Mouse (Mus musculus) monocyte, adult 5-6 weeks (primary cell): ENCODE measurements at regions not wholly inside any gene's neighbourhood (a gene's known extent, or its start where the extent isn't known, plus 50 kb on each side); places are given as distances from the start of the nearest gene placed in this dataset.

ENCODE experiments used
- ATAC-seq: fragments of 153-309, 156-312 bp; replicated peaks from 2 replicates; pipeline ENCODE4 v1.8.0; 2017; ENCODE audit warnings: mild to moderate bottlenecking; ENCODE audit not compliant: low TSS enrichment, insufficient number of reproducible peaks, severe bottlenecking, poor library complexity, low FRiP score

DNA sequence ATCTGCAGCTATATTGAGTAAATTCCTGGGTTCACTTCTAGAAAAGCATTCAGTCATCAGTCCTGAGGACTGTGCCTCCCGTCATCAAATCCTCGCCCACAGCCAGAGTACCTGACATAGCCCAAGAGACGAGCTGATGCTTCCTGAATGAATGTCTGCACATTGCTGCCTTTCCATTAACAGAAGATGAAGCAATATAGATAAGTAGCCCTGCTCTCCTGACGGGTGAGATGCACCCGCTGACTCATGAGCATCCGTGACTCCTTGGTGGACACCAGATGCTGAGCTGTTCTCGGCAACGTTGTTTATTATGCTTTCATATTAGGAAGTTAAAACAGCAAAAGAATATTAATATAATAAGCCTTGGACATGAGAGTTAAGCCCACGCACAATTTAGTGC is 99.9 kb downstream of the Btc start:
- ATAC-seq: no peak

DNA sequence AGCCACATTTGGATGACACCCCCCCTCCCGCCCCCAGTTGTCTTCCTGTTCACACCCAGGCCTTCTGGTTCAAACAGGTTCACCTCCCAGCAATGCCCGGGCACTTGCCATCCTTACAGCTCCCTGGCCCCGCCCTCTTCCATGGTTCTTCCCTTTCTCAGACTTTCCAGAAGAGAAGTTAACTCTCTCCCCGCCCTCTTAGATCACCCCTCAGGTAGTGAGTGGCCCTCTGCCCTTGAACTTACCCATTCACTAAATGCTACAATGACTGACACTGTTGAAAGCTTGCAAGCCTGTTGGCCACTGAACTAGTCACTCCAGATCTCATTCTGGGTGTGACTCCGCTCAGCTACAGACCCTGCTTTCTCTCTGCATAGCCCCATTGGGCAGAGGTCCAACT is 99.1 kb downstream of the Btc start:
- ATAC-seq: no peak

DNA sequence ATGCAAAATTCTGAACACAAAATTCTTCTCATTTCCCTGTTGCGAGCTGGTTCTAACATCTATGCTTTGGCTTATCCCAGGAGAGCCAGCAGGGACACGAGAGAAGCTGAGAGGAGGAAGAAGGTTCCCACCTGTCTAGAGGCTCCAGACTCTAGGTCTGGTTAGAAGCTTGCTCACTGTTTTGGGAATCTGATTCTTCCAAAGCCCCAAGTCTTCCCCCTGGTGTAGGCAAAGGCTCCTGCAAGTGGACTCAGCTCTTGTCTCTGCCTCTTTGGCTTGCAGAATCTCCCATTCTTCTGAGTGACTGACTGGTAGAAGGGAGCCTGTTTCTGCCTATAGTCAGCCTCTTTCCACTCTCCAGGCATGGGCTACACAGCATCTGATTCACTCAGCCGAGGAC is 95.8 kb downstream of the Btc start:
- ATAC-seq: no peak
